Mouse (Mus musculus): ENCODE data around the gene Shroom1. TPM values are rescaled to one million over a fixed set of nuclear protein-coding genes. Genes with fewer than 3 reads are reported as not detected.

Gene Shroom1
- polyA plus RNA-seq, 1 experiment from 2014 or later: 1.3 TPM

DNA sequence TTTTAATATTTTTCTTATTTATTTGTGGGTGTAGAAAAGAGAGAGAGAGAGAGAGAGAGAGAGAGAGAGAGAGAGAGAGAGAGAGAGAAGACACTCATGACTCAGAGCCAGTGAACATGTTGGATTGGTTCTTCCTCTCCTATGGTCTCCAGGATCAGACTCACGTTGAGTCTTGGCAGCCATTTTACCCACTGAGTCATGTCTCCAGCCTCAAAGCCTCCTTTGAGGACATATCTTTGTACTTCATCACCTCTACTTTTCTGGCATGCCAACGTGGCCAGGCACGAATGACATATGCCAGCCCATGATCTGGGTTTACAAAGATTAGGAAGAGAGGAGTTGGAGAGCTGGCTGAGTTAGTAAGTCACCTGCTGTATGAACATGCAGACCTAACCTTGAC, 3.2 kb downstream of the Shroom1 start:
- Histone ChIP-seq H3K4me3 (ENCODE audit: low read depth, low read length) (no peak overlapping the region), H3K27me3 (ENCODE audit: control insufficient read depth, insufficient read depth, low read length) (peaks cover 7% of the 10 kb centered on the region; the same call in 1 of the 2 replicates), H3K9ac (ENCODE audit: low read length) (no peak overlapping the region), H3K27ac (replicated peaks) (no peak overlapping the region), H3K4me2 (replicated peaks; ENCODE audit: low read depth) (no peak overlapping the region), H3K36me3 (ENCODE audit: control insufficient read depth, insufficient read depth, low read length) (no peaks in the 10 kb centered on the region), H3K9me3 (ENCODE audit: control insufficient read depth, low read length) (no peaks in the 10 kb centered on the region), H3K4me1 (replicated peaks; ENCODE audit: control insufficient read depth, insufficient read depth) (no peaks in the 10 kb centered on the region)
- WGBS: 77% methylated on average over 3 of the region's 3 CpGs
- TF ChIP-seq CTCF (IDR thresholded peaks at IDR 0.05; ENCODE audit: low read depth) (no peak), EP300 (optimal IDR thresholded peaks at IDR 0.05) (no peak)
- no peak for ATAC-seq (ENCODE audit: low FRiP score, low TSS enrichment)
- DNase-seq (ENCODE audit: low spot score): no peak

- DNase-seq (ENCODE audit: low spot score) (peak; percentile 52), ATAC-seq (ENCODE audit: low FRiP score, low TSS enrichment) (peak; percentile 28)
- H3K36me3 ChIP-seq (ENCODE audit: control insufficient read depth, insufficient read depth, low read length): no peaks in the 10 kb centered on the region
- 33% methylated on average over 5 of the region's 5 CpGs for WGBS
- no peak overlapping the region for H3K4me2 ChIP-seq (replicated peaks; ENCODE audit: low read depth)
- H3K4me3 ChIP-seq (ENCODE audit: low read depth, low read length): no peak overlapping the region
- no peaks in the 10 kb centered on the region for H3K9me3 ChIP-seq (ENCODE audit: control insufficient read depth, low read length)
- no peak overlapping the region for H3K27ac ChIP-seq (replicated peaks)
- H3K27me3 ChIP-seq (ENCODE audit: control insufficient read depth, insufficient read depth, low read length): peaks cover 9% of the 10 kb centered on the region
- no peaks in the 10 kb centered on the region for H3K4me1 ChIP-seq (replicated peaks; ENCODE audit: control insufficient read depth, insufficient read depth)
- no peak for TF ChIP-seq EP300 (optimal IDR thresholded peaks at IDR 0.05)
- TF ChIP-seq CTCF (IDR thresholded peaks at IDR 0.05; ENCODE audit: low read depth): no peak
- no peak overlapping the region for H3K9ac ChIP-seq (ENCODE audit: low read length)
Measured at GRCm38 (mm10) chr11:53461727-53462126, 4.7 kb downstream of the Shroom1 start.

- peak overlapping the region; percentile 38 for H3K9ac ChIP-seq (ENCODE audit: low read length)
- H3K4me1 ChIP-seq (replicated peaks; ENCODE audit: control insufficient read depth, insufficient read depth): no peaks in the 10 kb centered on the region
- peak; percentile 48 for DNase-seq (ENCODE audit: low spot score)
- ATAC-seq (ENCODE audit: low FRiP score, low TSS enrichment): no peak
- H3K27ac ChIP-seq (replicated peaks): no peak overlapping the region
- 10% methylated on average over 54 of the region's 55 CpGs for WGBS
- peak overlapping the region; percentile 55 for H3K4me2 ChIP-seq (replicated peaks; ENCODE audit: low read depth)
- H3K27me3 ChIP-seq (ENCODE audit: control insufficient read depth, insufficient read depth, low read length): peaks cover 9% of the 10 kb centered on the region
- H3K9me3 ChIP-seq (ENCODE audit: control insufficient read depth, low read length): no peaks in the 10 kb centered on the region
- TF ChIP-seq EP300 (optimal IDR thresholded peaks at IDR 0.05) (no peak), CTCF (IDR thresholded peaks at IDR 0.05; ENCODE audit: low read depth) (no peak)
- H3K4me3 ChIP-seq (ENCODE audit: low read depth, low read length): peak overlapping the region; percentile 43
- H3K36me3 ChIP-seq (ENCODE audit: control insufficient read depth, insufficient read depth, low read length): no peaks in the 10 kb centered on the region
Measured at GRCm38 (mm10) chr11:53463551-53464424, 6.8 kb downstream of the Shroom1 start.

DNA sequence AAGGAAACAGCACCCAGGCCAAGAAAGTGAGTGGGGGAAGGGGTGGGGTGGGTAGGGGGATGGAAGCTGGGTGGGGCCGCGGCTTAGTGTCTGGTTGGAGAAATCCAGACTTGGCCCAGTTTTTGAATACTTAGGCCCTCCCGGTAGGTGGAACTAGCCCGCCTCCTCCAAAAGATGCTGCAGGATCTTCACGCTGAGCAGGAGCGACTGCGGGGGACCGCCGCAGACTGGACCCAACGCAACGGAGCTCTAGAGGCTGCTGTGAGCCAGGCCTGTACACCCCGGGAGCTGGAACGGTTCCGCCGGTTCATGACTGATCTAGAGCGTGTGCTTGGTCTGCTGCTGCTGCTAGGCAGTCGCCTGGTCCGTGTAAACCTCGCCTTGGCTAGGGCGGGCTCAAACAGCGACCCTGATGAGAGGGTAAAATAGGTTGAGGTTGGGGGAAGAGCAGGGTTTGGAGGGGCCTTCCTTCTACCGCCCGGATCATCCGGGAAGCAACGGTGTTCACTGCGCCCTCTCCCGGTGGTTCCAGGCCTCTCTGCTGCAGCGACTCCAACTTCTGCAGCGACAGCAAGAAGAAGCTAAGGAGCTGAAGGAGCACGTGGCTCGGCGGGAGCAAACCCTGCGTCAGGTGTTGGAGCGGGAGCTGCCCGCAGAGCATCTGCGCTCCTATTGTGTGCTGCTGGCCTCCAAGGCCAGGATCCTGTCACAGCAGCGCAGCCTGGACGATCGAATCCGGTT, 9.4 kb downstream of the Shroom1 start:
- H3K9me3 ChIP-seq (ENCODE audit: control insufficient read depth, low read length): no peaks in the 10 kb centered on the region
- H3K36me3 ChIP-seq (ENCODE audit: control insufficient read depth, insufficient read depth, low read length): no peaks in the 10 kb centered on the region
- TF ChIP-seq CTCF (IDR thresholded peaks at IDR 0.05; ENCODE audit: low read depth) (peak; percentile 89), EP300 (optimal IDR thresholded peaks at IDR 0.05) (no peak)
- no peaks in the 10 kb centered on the region for H3K4me1 ChIP-seq (replicated peaks; ENCODE audit: control insufficient read depth, insufficient read depth)
- DNase-seq (ENCODE audit: low spot score): peak; percentile 84
- H3K4me2 ChIP-seq (replicated peaks; ENCODE audit: low read depth): peak overlapping the region; percentile 58
- H3K9ac ChIP-seq (ENCODE audit: low read length): peak overlapping the region; percentile 53
- H3K27ac ChIP-seq (replicated peaks): no peak overlapping the region
- WGBS: 6% methylated on average over 40 of the region's 40 CpGs
- ATAC-seq (ENCODE audit: low FRiP score, low TSS enrichment): peak; percentile 36
- H3K27me3 ChIP-seq (ENCODE audit: control insufficient read depth, insufficient read depth, low read length): peaks cover 14% of the 10 kb centered on the region
- H3K4me3 ChIP-seq (ENCODE audit: low read depth, low read length): peak overlapping the region; percentile 32

GRCm38 (mm10) chr11:53469294-53469967, 12.4 kb downstream of the Shroom1 start:
- Histone ChIP-seq H3K9me3 (ENCODE audit: control insufficient read depth, low read length) (no peaks in the 10 kb centered on the region), H3K9ac (ENCODE audit: low read length) (no peak overlapping the region), H3K4me2 (replicated peaks; ENCODE audit: low read depth) (peak overlapping the region; percentile 52; the same call in 1 of the 2 replicates), H3K4me3 (ENCODE audit: low read depth, low read length) (no peak overlapping the region), H3K27me3 (ENCODE audit: control insufficient read depth, insufficient read depth, low read length) (peaks cover 7% of the 10 kb centered on the region), H3K4me1 (replicated peaks; ENCODE audit: control insufficient read depth, insufficient read depth) (no peaks in the 10 kb centered on the region), H3K36me3 (ENCODE audit: control insufficient read depth, insufficient read depth, low read length) (no peaks in the 10 kb centered on the region), H3K27ac (replicated peaks) (no peak overlapping the region)
- WGBS: 40% methylated on average over 16 of the region's 16 CpGs
- TF ChIP-seq CTCF (IDR thresholded peaks at IDR 0.05; ENCODE audit: low read depth) (no peak), EP300 (optimal IDR thresholded peaks at IDR 0.05) (no peak)
- ATAC-seq (ENCODE audit: low FRiP score, low TSS enrichment): no peak
- no peak for DNase-seq (ENCODE audit: low spot score)
